Mouse (Mus musculus): ENCODE measurements at regions not wholly inside any gene's neighbourhood (a gene's known extent, or its start where the extent isn't known, plus 50 kb on each side); places are given as distances from the start of the nearest gene placed in this dataset.

DNA sequence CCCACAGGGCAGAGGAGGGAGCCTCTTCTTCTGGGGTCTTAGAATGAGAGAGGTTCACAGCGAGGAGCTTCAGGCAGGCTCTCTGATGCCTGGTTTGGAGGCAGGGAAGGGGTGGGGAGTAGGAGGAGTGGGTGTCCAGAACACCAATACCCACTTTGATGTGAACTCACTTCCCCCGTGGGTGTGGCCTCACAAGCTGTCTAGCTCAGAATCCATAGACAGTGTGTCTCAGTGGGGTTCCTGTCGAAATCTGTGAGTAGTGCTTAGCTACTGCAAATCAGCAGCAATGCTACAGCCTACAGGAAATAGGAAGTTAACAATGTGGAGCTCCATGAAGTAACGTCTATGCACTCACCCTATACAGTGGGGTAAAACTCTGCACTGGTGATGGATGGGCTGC lies 102.5 kb upstream of the Mon1b start:
- TF ChIP-seq POLR2A (IDR thresholded peaks at IDR 0.05; ENCODE audit: insufficient read depth, low read depth, low read length) (no peak), CTCF (IDR thresholded peaks at IDR 0.05; ENCODE audit: insufficient read depth, low read depth, low read length) (no peak)
